Mouse (Mus musculus): ENCODE data around the gene Siah2.

The Siah2 gene

GRCm38 (mm10) chr3:58695507-58695906 is 3.3 kb upstream of the Siah2 start:
- DNase-seq (ENCODE audit: extremely low read depth, insufficient read length, low spot score): no peak

DNA sequence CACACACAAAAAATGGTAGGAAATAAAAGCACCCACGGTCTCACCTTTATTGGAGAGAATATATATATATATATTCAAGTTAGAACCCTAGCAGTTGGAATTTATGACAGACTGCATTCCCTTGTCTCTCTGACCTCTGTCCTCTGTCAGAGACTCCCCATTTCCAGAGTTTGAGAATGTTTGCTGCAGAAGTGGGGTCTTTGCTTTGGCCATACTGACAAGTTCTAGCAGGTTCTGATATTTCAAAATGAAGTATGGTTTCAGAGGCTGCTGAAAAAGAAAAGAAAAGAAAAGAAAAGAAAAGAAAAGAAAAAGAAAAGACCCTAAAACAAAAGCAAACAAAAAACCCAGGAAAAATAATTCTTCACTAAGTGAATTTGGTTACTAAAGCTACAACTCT is 2.8 kb upstream of the Siah2 start:
- DNase-seq (ENCODE audit: extremely low read depth, insufficient read length, low spot score): no peak

DNA sequence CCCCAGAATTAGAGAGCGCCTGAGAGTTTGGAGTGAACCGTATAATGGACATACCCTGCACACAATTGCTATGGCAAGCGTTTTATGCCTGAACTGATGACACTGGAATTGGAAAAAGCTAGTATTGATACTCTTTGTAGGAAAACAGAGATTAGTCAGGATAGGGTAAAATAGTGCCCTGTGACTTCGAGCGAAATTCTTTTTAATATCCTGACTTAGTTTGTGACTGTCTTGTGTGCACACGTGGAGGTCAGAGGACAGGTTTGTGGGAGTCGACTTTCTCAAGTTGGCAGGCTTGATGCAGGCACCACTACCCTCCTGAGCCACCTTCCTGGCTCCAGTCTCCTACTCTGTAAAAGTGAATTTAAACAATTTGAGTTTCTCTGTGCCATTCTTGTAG is 1.1 kb upstream of the Siah2 start:
- no peak for DNase-seq (ENCODE audit: extremely low read depth, insufficient read length, low spot score)

GRCm38 (mm10) chr3:58691374-58691939 is 743 bp downstream of the Siah2 start:
- peak; percentile 70 for DNase-seq (ENCODE audit: extremely low read depth, insufficient read length, low spot score)

DNA sequence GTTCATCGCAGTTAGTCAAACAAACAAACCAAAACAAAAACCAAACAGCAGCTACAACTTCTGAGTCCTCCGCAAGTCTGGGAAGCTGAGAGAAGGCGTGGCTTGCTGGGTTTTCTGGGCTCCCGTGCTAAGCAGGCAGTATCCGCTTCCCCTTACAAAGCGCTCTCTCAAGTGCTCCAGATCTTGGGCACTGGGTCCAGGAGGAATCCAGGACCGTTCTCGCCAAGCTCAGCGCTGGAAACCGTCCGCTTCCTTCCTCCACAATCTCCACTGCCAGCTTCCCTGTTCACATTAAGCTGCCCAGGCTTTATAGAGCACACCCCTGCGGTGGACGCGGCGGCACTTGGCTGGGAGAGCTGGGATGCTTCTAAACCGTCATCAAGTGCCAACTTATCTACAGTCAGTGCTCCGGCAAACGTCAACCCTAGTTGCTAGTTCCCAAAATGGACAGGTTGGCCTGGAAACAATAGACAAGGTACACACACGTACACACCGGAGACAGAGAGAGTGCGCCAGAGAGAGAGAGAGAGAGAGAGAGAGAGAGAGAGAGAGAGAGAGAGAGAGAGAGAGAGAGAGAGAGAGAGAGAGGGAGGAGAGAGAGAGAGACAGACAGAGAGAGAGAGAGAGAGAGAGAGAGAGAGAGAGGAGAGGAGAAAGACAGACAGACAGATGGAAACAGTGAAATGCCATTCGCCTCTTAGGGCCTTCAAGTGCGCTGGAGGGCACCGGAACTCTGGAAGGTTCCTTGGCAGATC is 1.4 kb downstream of the Siah2 start:
- DNase-seq (ENCODE audit: extremely low read depth, insufficient read length, low spot score): peak; percentile 86

GRCm38 (mm10) chr3:58689721-58690120 is 2.5 kb downstream of the Siah2 start:
- no peak for DNase-seq (ENCODE audit: extremely low read depth, insufficient read length, low spot score)

- DNase-seq (ENCODE audit: extremely low read depth, insufficient read length, low spot score): no peak
Measured at GRCm38 (mm10) chr3:58689105-58689504, 3.1 kb downstream of the Siah2 start.

- no peak for DNase-seq (ENCODE audit: extremely low read depth, insufficient read length, low spot score)
Measured at GRCm38 (mm10) chr3:58688551-58688950, 3.6 kb downstream of the Siah2 start.

DNA sequence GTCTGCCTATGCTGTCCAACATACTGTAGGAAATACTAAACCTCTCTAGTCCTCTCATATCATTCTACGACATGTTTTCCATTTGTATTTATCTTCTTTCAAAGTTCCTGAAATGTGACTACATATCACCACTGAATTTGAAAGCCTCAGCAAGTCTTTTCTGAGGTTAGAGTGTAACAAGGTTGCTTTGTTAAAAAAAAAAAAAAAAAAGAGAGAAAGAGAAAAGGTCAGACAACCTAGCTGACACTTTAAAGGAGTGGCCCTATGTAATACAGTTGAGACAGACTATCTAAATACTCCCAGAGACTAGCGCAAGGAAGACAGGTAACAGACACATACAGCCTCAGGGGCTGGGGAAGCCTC is 5.3 kb downstream of the Siah2 start:
- no peak for DNase-seq (ENCODE audit: extremely low read depth, insufficient read length, low spot score)

- no peak for DNase-seq (ENCODE audit: extremely low read depth, insufficient read length, low spot score)
Measured at GRCm38 (mm10) chr3:58686206-58686921, 5.8 kb downstream of the Siah2 start.

DNA sequence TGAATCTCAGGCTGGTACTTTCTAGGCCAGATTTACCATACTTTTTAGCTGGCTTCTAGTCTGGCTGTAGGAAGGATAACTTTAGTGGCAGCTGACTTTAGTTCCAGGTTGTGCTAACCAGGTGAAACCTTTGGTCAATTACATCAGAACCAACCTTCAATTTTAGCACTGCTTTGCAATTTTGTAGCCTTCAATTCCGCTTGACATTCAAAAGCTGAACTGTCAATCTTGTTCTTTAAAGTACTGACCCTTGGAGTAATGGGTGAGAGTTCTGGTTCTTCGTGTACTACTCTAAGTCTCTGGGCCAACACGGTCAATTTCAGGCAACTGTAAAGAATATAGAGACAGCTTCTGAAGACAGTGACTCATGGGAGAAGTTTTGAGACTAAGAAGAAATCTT is 6.8 kb downstream of the Siah2 start:
- no peak for DNase-seq (ENCODE audit: extremely low read depth, insufficient read length, low spot score)

DNA sequence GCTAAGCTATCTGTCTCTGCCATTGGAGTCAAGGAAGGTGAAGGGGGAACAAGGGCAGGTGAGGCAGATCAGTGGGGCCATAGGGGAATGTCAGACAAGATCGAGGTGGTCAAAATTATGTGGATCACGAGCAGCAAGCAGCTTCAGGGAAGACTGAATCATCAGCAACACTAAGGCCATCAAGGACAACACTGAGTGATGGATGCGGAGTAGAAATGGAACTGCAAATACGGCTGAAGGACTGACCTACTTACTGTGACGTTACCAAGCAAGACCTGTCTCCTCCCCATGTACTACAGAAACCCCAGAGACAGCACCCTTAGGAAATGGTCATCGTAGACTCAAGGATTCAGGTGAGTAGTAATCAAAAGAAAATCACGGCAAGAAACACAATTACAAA is 8.9 kb downstream of the Siah2 start:
- no peak for DNase-seq (ENCODE audit: extremely low read depth, insufficient read length, low spot score)

DNA sequence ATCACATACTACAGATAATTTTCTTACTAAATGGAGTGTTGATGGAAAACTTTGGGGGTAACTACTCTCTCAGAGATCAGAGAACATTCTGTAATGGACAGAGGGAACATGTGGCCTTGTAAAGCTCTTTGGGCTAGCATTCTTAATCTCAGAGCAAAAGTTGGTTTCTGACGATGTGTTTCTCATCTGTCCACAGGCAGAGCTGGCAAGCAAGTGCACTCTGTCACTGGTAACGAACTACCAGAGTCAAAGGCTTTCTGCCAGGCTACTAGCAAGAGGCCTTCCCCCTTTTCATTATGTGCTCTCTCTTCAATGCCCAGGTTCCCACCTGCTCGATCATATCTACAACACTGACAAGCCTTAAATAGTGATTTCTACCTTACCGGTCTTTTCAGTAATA is 9.9 kb downstream of the Siah2 start:
- no peak for DNase-seq (ENCODE audit: extremely low read depth, insufficient read length, low spot score)

DNA sequence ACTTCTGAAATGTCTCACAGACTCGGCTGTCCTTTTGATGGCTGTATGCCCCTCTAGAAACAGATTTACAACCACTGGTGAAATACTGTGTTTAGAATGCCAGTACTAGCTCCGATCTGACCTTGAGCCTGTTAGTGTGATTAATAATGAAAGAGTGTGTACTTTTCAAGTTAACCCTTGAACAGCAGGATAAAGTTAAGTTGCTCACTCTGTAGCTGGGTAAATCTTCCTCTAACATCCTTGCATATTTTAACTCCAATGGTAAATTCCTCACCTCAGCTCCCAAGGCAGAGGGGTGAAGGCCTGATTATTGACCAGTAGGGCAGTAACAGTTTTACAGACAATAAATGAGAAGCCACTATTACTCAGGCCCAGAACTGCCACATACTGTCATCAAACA is 10.4 kb downstream of the Siah2 start:
- DNase-seq (ENCODE audit: extremely low read depth, insufficient read length, low spot score): no peak

DNA sequence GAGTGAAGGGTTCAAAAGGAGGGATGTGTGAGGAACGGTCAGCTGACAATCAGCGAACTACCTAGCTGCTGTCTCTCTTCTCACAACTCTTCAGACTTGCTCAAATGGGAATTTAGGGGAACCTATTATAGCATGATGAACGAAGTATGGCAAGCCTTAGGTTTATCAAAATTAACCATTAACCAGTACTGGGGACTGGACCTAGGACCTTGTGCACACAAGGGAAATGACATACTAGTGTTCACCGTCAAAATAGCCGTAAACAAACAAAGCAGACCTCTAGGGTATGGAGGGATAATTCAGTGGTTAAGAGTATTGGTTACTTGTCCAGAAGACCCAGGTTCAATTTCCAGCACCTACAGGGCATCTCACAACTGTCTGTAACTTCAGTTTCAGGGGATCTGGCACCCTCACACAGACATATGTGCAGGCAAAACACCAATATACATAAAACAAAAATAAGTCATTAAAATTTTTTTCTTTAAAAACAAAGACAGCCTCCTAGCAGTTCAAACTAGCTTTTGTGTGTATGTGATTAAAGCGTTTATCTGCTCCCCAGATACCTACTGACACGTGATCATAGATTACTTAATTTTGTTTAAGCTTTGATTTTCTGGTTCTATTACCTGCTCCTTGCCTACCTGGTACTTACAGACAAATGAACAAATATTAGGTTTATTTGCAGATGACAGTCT is 11.1 kb downstream of the Siah2 start:
- DNase-seq (ENCODE audit: extremely low read depth, insufficient read length, low spot score): no peak

GRCm38 (mm10) chr3:58679996-58680395 is 12.2 kb downstream of the Siah2 start:
- DNase-seq (ENCODE audit: extremely low read depth, insufficient read length, low spot score): no peak

- no peak for DNase-seq (ENCODE audit: extremely low read depth, insufficient read length, low spot score)
Measured at GRCm38 (mm10) chr3:58678905-58679304, 13.3 kb downstream of the Siah2 start.

- DNase-seq (ENCODE audit: extremely low read depth, insufficient read length, low spot score): no peak
Measured at GRCm38 (mm10) chr3:58678384-58678783, 13.8 kb downstream of the Siah2 start.

- no peak for DNase-seq (ENCODE audit: extremely low read depth, insufficient read length, low spot score)
Measured at GRCm38 (mm10) chr3:58677615-58678014, 14.6 kb downstream of the Siah2 start.

- no peak for DNase-seq (ENCODE audit: extremely low read depth, insufficient read length, low spot score)
Measured at GRCm38 (mm10) chr3:58673295-58673694, 18.9 kb downstream of the Siah2 start.

- no peak for DNase-seq (ENCODE audit: extremely low read depth, insufficient read length, low spot score)
Measured at GRCm38 (mm10) chr3:58672481-58673183, 19.6 kb downstream of the Siah2 start.
